Mouse (Mus musculus) brown adipose tissue, adult 24 weeks (tissue): ENCODE data around the gene Nudt2. TPM values are rescaled to one million over a fixed set of nuclear protein-coding genes. Genes with fewer than 3 reads are reported as not detected.

Source experiments
- H3K27ac ChIP-seq: fragments of 200-500 bp; replicated peaks from 2 replicates; pipeline ENCODE4 v1.5.1; 2012; ENCODE audit warnings: low read depth, mild to moderate bottlenecking, low read length
- H3K4me1 ChIP-seq: fragments of 200-500 bp; 2 replicates; pipeline ENCODE4 v1.6.1; 2012; ENCODE audit warnings: low read length, mixed read lengths; ENCODE audit not compliant: control insufficient read depth, insufficient read depth, insufficient read length
- H3K4me3 ChIP-seq: fragments of 200-500 bp; 2 replicates; pipeline ENCODE4 v1.5.1; 2012; ENCODE audit warnings: low read depth, mild to moderate bottlenecking, low read length, moderate library complexity; ENCODE audit not compliant: insufficient read depth
- polyA plus RNA-seq: library from polyadenylated mRNA; stranded (reverse); fragments of >200 nt; gene quantifications from 2 replicates; pipeline ENCODE4 v1.2.4, GENCODE M21; 2012; ENCODE audit not compliant: missing spikeins, insufficient read depth, insufficient read length

Gene Nudt2
- polyA plus RNA-seq, 1 experiment, result 71.7 TPM

DNA sequence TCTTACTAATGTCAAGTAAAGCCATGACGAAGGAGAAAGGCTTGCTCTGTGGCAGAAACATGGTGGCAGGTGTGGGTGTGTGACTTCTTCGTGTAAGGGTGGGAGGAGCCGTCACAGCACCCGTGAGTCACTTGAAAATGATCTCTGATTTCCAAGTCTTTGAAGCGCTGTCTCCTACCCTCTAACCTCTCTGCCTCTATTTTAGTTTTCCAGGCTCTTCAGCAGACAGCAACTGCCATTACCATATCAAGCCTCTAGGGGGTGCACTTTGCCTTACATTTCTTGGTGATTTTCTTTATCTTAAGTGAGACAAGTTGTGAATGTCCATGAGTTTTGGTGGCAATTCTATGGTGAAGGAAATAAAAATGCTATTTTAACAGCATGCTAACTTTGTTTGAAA, 57.8 kb downstream of the Nudt2 start:
- Histone ChIP-seq H3K27ac (no peak overlapping the region), H3K4me1 (peaks cover 1% of the 10 kb centered on the region; the same call in 1 of the 2 replicates), H3K4me3 (no peak overlapping the region)

GRCm38 (mm10) chr4:41523839-41524238, 58.9 kb downstream of the Nudt2 start:
- Histone ChIP-seq H3K4me1 (peaks cover 4% of the 10 kb centered on the region; the same call in 1 of the 2 replicates), H3K4me3 (no peak overlapping the region), H3K27ac (no peak overlapping the region)

DNA sequence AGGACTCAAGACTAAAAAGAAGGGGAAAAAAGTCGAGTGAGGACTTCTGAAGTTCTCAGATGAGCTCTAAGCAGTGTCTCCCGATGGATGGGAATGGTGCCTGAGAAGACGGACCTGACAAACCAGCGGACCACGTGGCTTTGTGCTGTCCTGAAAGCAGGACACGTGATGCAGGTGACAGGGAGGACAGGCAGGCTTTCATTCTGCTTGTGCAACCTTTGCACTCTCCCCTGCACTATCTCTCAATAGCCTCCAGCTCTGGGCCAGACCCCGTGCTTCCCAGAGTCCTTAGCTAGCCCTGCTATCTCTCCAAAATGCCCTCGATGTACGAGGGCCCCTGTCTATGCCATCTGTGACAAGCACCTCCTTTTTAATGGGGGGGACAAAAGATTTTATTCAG, 59.9 kb downstream of the Nudt2 start:
- no peak overlapping the region for H3K27ac ChIP-seq
- H3K4me3 ChIP-seq, result no peak overlapping the region
- H3K4me1 ChIP-seq, result peaks cover 7% of the 10 kb centered on the region

DNA sequence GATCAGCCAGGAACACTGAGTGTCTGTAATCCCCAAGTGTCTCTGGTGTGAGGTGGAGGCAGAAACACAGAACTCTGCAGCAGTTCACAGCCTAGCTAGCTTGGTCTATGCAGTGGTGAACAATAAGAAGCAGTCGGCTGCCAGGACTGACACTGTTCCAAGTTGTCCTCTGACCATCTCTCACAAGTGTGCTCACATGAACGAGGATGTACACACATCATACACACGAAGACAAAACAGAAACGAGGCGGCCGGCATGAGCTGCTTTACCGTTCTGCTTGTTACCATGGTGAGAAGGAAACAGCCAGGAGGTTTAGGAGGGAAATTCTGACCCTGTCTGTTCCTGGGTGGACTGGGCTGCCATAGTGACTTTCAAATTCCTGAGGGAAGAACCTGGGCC, 61.6 kb downstream of the Nudt2 start:
- no peak overlapping the region for H3K27ac ChIP-seq
- peaks cover 9% of the 10 kb centered on the region for H3K4me1 ChIP-seq
- no peak overlapping the region for H3K4me3 ChIP-seq

- Histone ChIP-seq H3K27ac (no peak overlapping the region), H3K4me3 (no peak overlapping the region), H3K4me1 (peaks cover 9% of the 10 kb centered on the region)
Measured at GRCm38 (mm10) chr4:41527076-41527475, 62.1 kb downstream of the Nudt2 start.

- no peak overlapping the region for H3K27ac ChIP-seq
- H3K4me1 ChIP-seq, result peaks cover 9% of the 10 kb centered on the region
- H3K4me3 ChIP-seq, result no peak overlapping the region
Measured at GRCm38 (mm10) chr4:41527996-41528395, 63.0 kb downstream of the Nudt2 start.

Other genes with a start within 250 kb of the Nudt2 start
- gene Ubap2, start 190.0 kb upstream of the Nudt2 start, polyA plus RNA-seq, result 18.6 and 19.3 TPM in 2 replicates
- 15.5 and 18.8 TPM in 2 replicates for gene Dcaf12, start 150.3 kb upstream of the Nudt2 start, polyA plus RNA-seq
- 52.4 and 56.3 TPM in 2 replicates for gene Ubap1, start 116.2 kb upstream of the Nudt2 start, polyA plus RNA-seq
- gene Kif24, start 264 bp upstream of the Nudt2 start, polyA plus RNA-seq, result 0.55 TPM in 1 of 2 replicates, not detected in the other
- 8.7 and 13.8 TPM in 2 replicates for gene AI464131, start 37.9 kb downstream of the Nudt2 start, polyA plus RNA-seq
- not detected in 2 replicates for gene 1110017D15Rik, start 52.2 kb downstream of the Nudt2 start, polyA plus RNA-seq
- 6.8 and 7.8 TPM in 2 replicates for gene Fam219a, start 104.4 kb downstream of the Nudt2 start, polyA plus RNA-seq
- not detected in 2 replicates for gene Dnaic1, start 104.6 kb downstream of the Nudt2 start, polyA plus RNA-seq
- gene Enho, start 175.2 kb downstream of the Nudt2 start, polyA plus RNA-seq, result 1.8 TPM in 1 of 2 replicates, not detected in the other
- gene Cntfr, start 231.9 kb downstream of the Nudt2 start, polyA plus RNA-seq, result 5.5 and 8.4 TPM in 2 replicates
- gene Il11ra1, start 234.8 kb downstream of the Nudt2 start, polyA plus RNA-seq, result 53.3 and 56.1 TPM in 2 replicates
- gene Rpp25l, start 248.4 kb downstream of the Nudt2 start, polyA plus RNA-seq, result 9.0 and 13.5 TPM in 2 replicates